Mouse (Mus musculus): ENCODE results near the gene Arg1.

GRCm38 (mm10) chr10:24961889-24962288 lies 34.6 kb upstream of the Arg1 start:
- no peak for TF ChIP-seq POLR2A (IDR thresholded peaks at IDR 0.05; ENCODE audit: control insufficient read depth, extremely low read depth, insufficient read depth, low read length, poor library complexity)
- no peak for TF ChIP-seq CTCF (IDR thresholded peaks at IDR 0.05; ENCODE audit: borderline replicate concordance, control insufficient read depth, extremely low read depth, insufficient read depth, low read length, poor library complexity)

Data from thymus, adult 2 months (tissue).